9 mouse cellular contexts compared by ENCODE assay signal in the genomic region with DNA sequence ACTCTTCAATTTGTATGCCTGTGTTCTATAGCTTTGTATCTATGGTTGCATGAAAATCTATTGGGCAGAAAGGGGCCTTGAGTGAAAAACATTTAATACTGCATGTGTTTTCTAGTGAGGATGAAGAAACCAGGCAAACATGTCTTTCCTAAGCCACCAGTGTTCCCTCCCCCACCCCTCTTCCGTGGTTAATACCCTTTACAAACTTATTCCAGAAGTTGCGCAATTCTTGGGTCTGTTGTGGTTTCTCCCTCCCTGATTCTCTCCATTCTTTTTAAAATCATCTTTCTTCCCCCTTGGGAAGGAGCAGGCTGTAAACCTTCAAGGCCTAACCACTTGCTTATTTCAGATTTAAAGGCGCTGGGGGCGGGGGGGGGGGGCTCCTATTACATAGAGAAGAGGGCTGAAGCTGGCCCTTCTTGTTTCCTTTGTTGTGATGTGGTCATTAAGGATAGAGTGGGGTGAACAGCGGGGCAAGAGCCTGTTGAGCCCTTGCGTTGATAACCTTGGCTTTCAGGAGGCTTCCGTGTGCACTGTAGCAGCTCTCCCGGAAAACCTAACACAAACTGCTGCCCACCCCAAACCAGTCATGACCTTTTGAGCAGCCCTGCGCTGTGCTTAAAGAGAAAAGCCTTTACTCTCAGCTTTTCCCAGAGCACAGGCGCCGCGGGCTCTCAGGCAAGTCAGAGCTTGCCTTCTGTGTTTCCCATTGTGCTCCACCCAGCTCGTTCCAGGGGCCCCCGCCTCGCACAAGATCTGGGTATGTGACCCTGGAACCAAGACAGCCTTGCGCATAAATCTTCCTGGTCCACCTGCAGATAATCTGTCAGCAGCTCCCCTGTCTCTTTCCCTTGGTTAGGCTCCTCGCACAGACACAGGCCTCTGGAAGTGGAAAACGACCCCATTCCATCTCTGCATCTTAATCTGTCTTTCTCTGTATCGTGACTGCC.
DNase-seq lines count a peak whose midpoint lies in the region; ATAC-seq lines count a peak whose summit lies in the region.
"Had no signal": no experiment of that assay in that cellular context is flagged by ENCODE, and none has a peak within 500 bp of the region (broad histone marks: within the 10 kb centered on the region; RNA-seq: fewer than 3 reads in every experiment).

No protein-coding gene starts in this region.

- H3K36me3 ChIP-seq in kidney, embryonic 16.5 days (ENCODE audit: insufficient read depth, low read length), result peaks cover 6% of the 10 kb centered on the region; the same call in 1 of the 2 replicates
- peaks cover 8% of the 10 kb centered on the region for H3K36me3 ChIP-seq in forebrain, embryonic 10.5 days (replicated peaks)
- no peaks in the 10 kb centered on the region for H3K36me3 ChIP-seq in hindbrain, embryonic 11.5 days (ENCODE audit: control insufficient read depth, insufficient read depth, low read length)
- H3K36me3 ChIP-seq in neural tube, embryonic 15.5 days, result no peaks in the 10 kb centered on the region
- H3K36me3 ChIP-seq: G1E had no signal

- intact Hi-C loops in left cerebral cortex, postnatal 14 days (cut with DNase I), result no loop called here

- no peaks in the 10 kb centered on the region for H3K27me3 ChIP-seq in kidney, embryonic 16.5 days (ENCODE audit: insufficient read depth, low read length)
- H3K27me3 ChIP-seq in forebrain, embryonic 10.5 days (ENCODE audit: poor library complexity, severe bottlenecking), result no peaks in the 10 kb centered on the region
- H3K27me3 ChIP-seq in hindbrain, embryonic 11.5 days (ENCODE audit: control insufficient read depth, insufficient read depth, low read length), result no peaks in the 10 kb centered on the region
- H3K27me3 ChIP-seq in neural tube, embryonic 15.5 days (replicated peaks), result no peaks in the 10 kb centered on the region

- DNase-seq in kidney, adult 11 months, result no peak
- peak; percentile 60 for DNase-seq in forebrain, embryonic 10.5 days (ENCODE audit: extremely low spot score, low spot score)
- DNase-seq in hindbrain, embryonic 11.5 days (ENCODE audit: low spot score), result peak; percentile 59
- DNase-seq in lung, adult 18-20 months, result peak; percentile 55 to 60
- no peak for DNase-seq in left cerebral cortex, postnatal 14 days (ENCODE audit: low spot score in 2 of 2)
- no peak for DNase-seq in layer of hippocampus, postnatal 25 days (ENCODE audit: extremely low spot score in 1 of 2, low spot score in 1 of 2)

- H3K4me3 ChIP-seq in kidney, embryonic 16.5 days (ENCODE audit: low read length), result no peak overlapping the region
- peak overlapping the region; percentile 29; the same call in 1 of the 2 replicates for H3K4me3 ChIP-seq in forebrain, embryonic 10.5 days
- no peak overlapping the region for H3K4me3 ChIP-seq in hindbrain, embryonic 11.5 days (ENCODE audit: low read depth, low read length)
- H3K4me3 ChIP-seq in neural tube, embryonic 15.5 days (replicated peaks), result no peak overlapping the region

- H3K4me2 ChIP-seq in kidney, embryonic 16.5 days (replicated peaks; ENCODE audit: low read depth, low read length), result peak overlapping the region; percentile 31
- 0 out of 2 replicates have a peak overlapping the region, but pooled peaks have one; percentile 0 for H3K4me2 ChIP-seq in hindbrain, embryonic 11.5 days (replicated peaks; ENCODE audit: low read depth, low read length)
- peak overlapping the region; percentile 16 for H3K4me2 ChIP-seq in neural tube, embryonic 15.5 days

- H3K4me1 ChIP-seq in kidney, embryonic 16.5 days (ENCODE audit: insufficient read depth, low read length), result peaks cover 35% of the 10 kb centered on the region
- peaks cover 69% of the 10 kb centered on the region for H3K4me1 ChIP-seq in forebrain, embryonic 10.5 days
- H3K4me1 ChIP-seq in hindbrain, embryonic 11.5 days (replicated peaks; ENCODE audit: control insufficient read depth, insufficient read depth, low read length), result peaks cover 9% of the 10 kb centered on the region
- peaks cover 35% of the 10 kb centered on the region for H3K4me1 ChIP-seq in neural tube, embryonic 15.5 days

- no peaks in the 10 kb centered on the region for H3K9me3 ChIP-seq in kidney, embryonic 16.5 days (ENCODE audit: low read length)
- H3K9me3 ChIP-seq in forebrain, embryonic 10.5 days, result peaks cover 4% of the 10 kb centered on the region; the same call in 1 of the 2 replicates
- no peaks in the 10 kb centered on the region for H3K9me3 ChIP-seq in hindbrain, embryonic 11.5 days (ENCODE audit: control insufficient read depth, low read length)
- H3K9me3 ChIP-seq in neural tube, embryonic 15.5 days (replicated peaks), result no peaks in the 10 kb centered on the region
- H3K9me3 ChIP-seq: G1E had no signal

- H3K9ac ChIP-seq in kidney, embryonic 16.5 days (replicated peaks; ENCODE audit: low read length), result peak overlapping the region; percentile 29; the same call in 1 of the 2 replicates
- H3K9ac ChIP-seq in hindbrain, embryonic 11.5 days (ENCODE audit: low read depth, low read length), result peak overlapping the region; percentile 47
- no peak overlapping the region for H3K9ac ChIP-seq in neural tube, embryonic 15.5 days (replicated peaks)

- peak; percentile 81 for ATAC-seq in kidney, embryonic 16.5 days (ENCODE audit: low FRiP score, low TSS enrichment)
- ATAC-seq in hindbrain, embryonic 11.5 days (ENCODE audit: low FRiP score), result peak; percentile 75
- ATAC-seq in neural tube, embryonic 15.5 days (ENCODE audit: low FRiP score), result peak; percentile 51; the same call in 1 of the 2 replicates

- 11% methylated on average over 19 of the region's 19 CpGs for WGBS in kidney, embryonic 16.5 days
- 17% methylated on average over 19 of the region's 19 CpGs for WGBS in forebrain, embryonic 10.5 days
- WGBS in hindbrain, embryonic 11.5 days, result 14% methylated on average over 19 of the region's 19 CpGs
- 10% methylated on average over 19 of the region's 19 CpGs for WGBS in neural tube, embryonic 15.5 days

- peak overlapping the region; percentile 86 for H3K27ac ChIP-seq in kidney, embryonic 16.5 days (ENCODE audit: low read length)
- peak overlapping the region; percentile 83 for H3K27ac ChIP-seq in forebrain, embryonic 10.5 days
- H3K27ac ChIP-seq in hindbrain, embryonic 11.5 days (ENCODE audit: low read depth, low read length), result peak overlapping the region; percentile 79
- peak overlapping the region; percentile 66 for H3K27ac ChIP-seq in neural tube, embryonic 15.5 days (replicated peaks)

Comparison
In these comparisons a context has a peak if more than half of its experiments do, and no peak if none do; other contexts are left out.
1. DNase-seq: peak in forebrain, embryonic 10.5 days (single experiment), hindbrain, embryonic 11.5 days (single experiment) and lung, adult 18-20 months (2 of 2); none in kidney, adult 11 months (single experiment), left cerebral cortex, postnatal 14 days (0 of 2) and layer of hippocampus, postnatal 25 days (0 of 2).
2. Peak in every context shown above with its lines, with median percentiles within 50 percentile points of each other: ATAC-seq, H3K27ac ChIP-seq and H3K4me2 ChIP-seq.